Comparison of ENCODE assay signal across 16 mouse cellular contexts in genomic region chr10:117534992-117535719, GRCm38 (mm10).
DNase-seq lines count a peak whose midpoint lies in the region.
"Had no signal": no experiment of that assay in that cellular context is flagged by ENCODE, and none has a peak within 500 bp of the region (broad histone marks: within the 10 kb centered on the region; RNA-seq: fewer than 3 reads in every experiment).

No protein-coding gene starts in this region.

- DNase-seq in 3T3-L1 (ENCODE audit: low read depth, low spot score) (peak; percentile 91), adipocyte (ENCODE audit: low spot score) (peak; percentile 94)
- DNase-seq in lung, postnatal 10 days: no peak
- no peak for DNase-seq in natural killer cell, adult 2 months (ENCODE audit: low spot score in 2 of 2)
- DNase-seq: adrenal gland, adult 2 months; adrenal gland, adult 8-10 months; adrenal gland, postnatal 10 days; adrenal gland, postnatal 14 days; adrenal gland, postnatal 25 days; adrenal gland, postnatal 36 days; B cell, adult 2 months; cerebellum, adult 11 months; cerebellum, adult 11-12 months; cerebellum, adult 18-20 months; cerebellum, adult 2 months; cerebellum, adult 8-10 months had no signal

Comparison
In these comparisons a context has a peak if more than half of its experiments do, and no peak if none do; other contexts are left out.
1. DNase-seq: peak in 3T3-L1 (single experiment) and adipocyte (single experiment); none in lung, postnatal 10 days (single experiment) and natural killer cell, adult 2 months (0 of 2).